Mouse (Mus musculus): ENCODE measurements around the gene Pik3cd. TPM values are rescaled to one million over a fixed set of nuclear protein-coding genes. Genes with fewer than 3 reads are reported as not detected.
A peak's percentile ranks its signal among the peaks of the same experiment; 100 is the strongest.

Pik3cd gene
- total RNA-seq, 2 experiments from 2014 or later, result 8.9 to 9.1 TPM

GRCm38 (mm10) chr4:149722104-149723020, 20.0 kb upstream of the Pik3cd start:
- TF ChIP-seq CTCF (IDR thresholded peaks at IDR 0.05), result no peak
- H3K27ac ChIP-seq, result no peak overlapping the region
- intact Hi-C loops (cut with DNase I), result no loop called here
- no peak overlapping the region for H3K4me3 ChIP-seq
- DNase-seq, result no peak

- no peak overlapping the region for H3K27ac ChIP-seq
- H3K4me3 ChIP-seq, result no peak overlapping the region
- no peak for TF ChIP-seq CTCF (IDR thresholded peaks at IDR 0.05)
- no peak for DNase-seq
- intact Hi-C loops (cut with DNase I), result no loop called here
Observed at GRCm38 (mm10) chr4:149721163-149721562, 18.8 kb upstream of the Pik3cd start.

GRCm38 (mm10) chr4:149719686-149720085, 17.3 kb upstream of the Pik3cd start:
- TF ChIP-seq CTCF (IDR thresholded peaks at IDR 0.05), result peak; percentile 63
- H3K27ac ChIP-seq, result no peak overlapping the region
- peak; percentile 43 for DNase-seq
- H3K4me3 ChIP-seq, result no peak overlapping the region
- intact Hi-C loops (cut with DNase I), result no loop called here

- intact Hi-C loops (cut with DNase I), result no loop called here
- no peak overlapping the region for H3K4me3 ChIP-seq
- TF ChIP-seq CTCF (IDR thresholded peaks at IDR 0.05), result no peak
- H3K27ac ChIP-seq, result no peak overlapping the region
- DNase-seq, result no peak
Observed at GRCm38 (mm10) chr4:149714542-149714941, 12.2 kb upstream of the Pik3cd start.

GRCm38 (mm10) chr4:149711955-149712354, 9.6 kb upstream of the Pik3cd start:
- intact Hi-C loops (cut with DNase I), result no loop called here
- Histone ChIP-seq H3K4me3 (no peak overlapping the region), H3K27ac (no peak overlapping the region)
- peak; percentile 83 for TF ChIP-seq CTCF (IDR thresholded peaks at IDR 0.05)
- DNase-seq, result peak; percentile 59

- intact Hi-C loops (cut with DNase I), result no loop called here
- Histone ChIP-seq H3K27ac (no peak overlapping the region), H3K4me3 (no peak overlapping the region)
- no peak for DNase-seq
- no peak for TF ChIP-seq CTCF (IDR thresholded peaks at IDR 0.05)
Observed at GRCm38 (mm10) chr4:149711485-149711884, 9.1 kb upstream of the Pik3cd start.

GRCm38 (mm10) chr4:149710510-149710909, 8.1 kb upstream of the Pik3cd start:
- DNase-seq, result peak; percentile 78
- intact Hi-C loops (cut with DNase I), result loop anchor here (1.0 kb wide), 1 partner anchor 60 kb away; no protein-coding TSS in a partner anchor
- TF ChIP-seq CTCF (IDR thresholded peaks at IDR 0.05), result peak; percentile 89
- Histone ChIP-seq H3K4me3 (no peak overlapping the region), H3K27ac (peak overlapping the region; percentile 20; the same call in 1 of the 2 replicates)

- Histone ChIP-seq H3K4me3 (no peak overlapping the region), H3K27ac (no peak overlapping the region)
- intact Hi-C loops (cut with DNase I), result no loop called here
- no peak for TF ChIP-seq CTCF (IDR thresholded peaks at IDR 0.05)
- DNase-seq, result no peak
Observed at GRCm38 (mm10) chr4:149705941-149706340, 3.6 kb upstream of the Pik3cd start.

- intact Hi-C loops (cut with DNase I), result no loop called here
- DNase-seq, result peak; percentile 13
- TF ChIP-seq CTCF (IDR thresholded peaks at IDR 0.05), result no peak
- H3K4me3 ChIP-seq, result no peak overlapping the region
- peak overlapping the region; percentile 17; the same call in 1 of the 2 replicates for H3K27ac ChIP-seq
Observed at GRCm38 (mm10) chr4:149705298-149705697, 2.9 kb upstream of the Pik3cd start.

- Histone ChIP-seq H3K27ac (peak overlapping the region; percentile 92), H3K4me3 (peak overlapping the region; percentile 73)
- no peak for TF ChIP-seq CTCF (IDR thresholded peaks at IDR 0.05)
- intact Hi-C loops (cut with DNase I), result no loop called here
- peak; percentile 84 for DNase-seq
Observed at GRCm38 (mm10) chr4:149701426-149702209, 753 bp downstream of the Pik3cd start.

- intact Hi-C loops (cut with DNase I), result no loop called here
- peak overlapping the region; percentile 73 for H3K4me3 ChIP-seq
- DNase-seq, result peak; percentile 73
- peak overlapping the region; percentile 92 for H3K27ac ChIP-seq
- no peak for TF ChIP-seq CTCF (IDR thresholded peaks at IDR 0.05)
Observed at GRCm38 (mm10) chr4:149699953-149700352, 2.4 kb downstream of the Pik3cd start.

- intact Hi-C loops (cut with DNase I), result no loop called here
- peak overlapping the region; percentile 92 for H3K27ac ChIP-seq
Observed at GRCm38 (mm10) chr4:149698197-149698821, 4.1 kb downstream of the Pik3cd start.

More at GRCm38 (mm10) chr4:149698197-149698821, 4.1 kb downstream of the Pik3cd start:
- H3K4me3 ChIP-seq, result peak overlapping the region; percentile 73
- peak; percentile 72 for TF ChIP-seq CTCF (IDR thresholded peaks at IDR 0.05)
- peak; percentile 81 for DNase-seq

All from gastrocnemius, adult 2 months (tissue).